Mouse (Mus musculus): ENCODE data around the gene Sh3rf1.

Sh3rf1 gene

GRCm38 (mm10) chr8:61355503-61355902, 131.8 kb downstream of the Sh3rf1 start:
- no peak for DNase-seq (ENCODE audit: extremely low read depth, low read depth, low spot score)

- no peak for DNase-seq (ENCODE audit: extremely low read depth, low read depth, low spot score)
Measured at GRCm38 (mm10) chr8:61359004-61359403, 135.3 kb downstream of the Sh3rf1 start.

DNA sequence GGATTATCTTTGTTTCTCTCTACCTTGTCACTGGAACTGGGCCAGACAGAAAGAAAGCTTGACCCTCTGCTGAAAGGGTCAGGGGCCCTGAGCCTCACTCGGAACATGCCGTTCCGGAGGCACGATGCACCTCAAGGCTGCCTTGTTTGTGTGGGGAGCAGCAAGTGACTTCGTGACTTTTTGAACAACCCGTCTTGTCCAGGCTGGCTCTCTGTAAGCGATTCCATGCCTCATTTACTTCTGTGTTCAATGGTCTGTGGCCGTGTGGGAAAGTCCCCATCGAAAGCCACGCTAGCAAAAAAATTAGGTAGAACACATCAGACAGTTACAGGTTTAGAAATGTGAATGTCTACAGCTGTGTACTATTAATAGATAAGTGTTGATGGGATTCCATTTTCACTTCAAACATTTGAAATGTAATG, 136.2 kb downstream of the Sh3rf1 start:
- DNase-seq (ENCODE audit: extremely low read depth, low read depth, low spot score): no peak

DNA sequence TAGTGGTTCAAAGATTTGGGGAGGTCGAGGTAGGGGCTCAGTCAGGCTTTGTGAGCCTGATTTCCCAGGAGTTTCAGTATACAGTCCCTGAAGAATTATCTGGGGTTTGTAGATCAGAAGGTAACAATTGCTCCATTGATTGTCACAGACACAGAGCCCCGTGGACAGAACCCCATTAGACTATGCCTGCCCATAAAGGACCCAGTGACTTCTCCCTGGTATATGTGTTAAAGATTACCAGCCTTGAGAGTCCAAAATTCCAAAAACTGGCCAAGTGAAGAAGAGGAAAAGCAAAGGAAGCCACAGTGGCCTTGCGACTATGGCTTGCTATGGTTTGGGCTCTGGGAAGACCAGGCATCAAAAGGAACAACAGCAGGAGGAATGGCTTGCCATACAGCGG, 136.7 kb downstream of the Sh3rf1 start:
- no peak for DNase-seq (ENCODE audit: extremely low read depth, low read depth, low spot score)

DNA sequence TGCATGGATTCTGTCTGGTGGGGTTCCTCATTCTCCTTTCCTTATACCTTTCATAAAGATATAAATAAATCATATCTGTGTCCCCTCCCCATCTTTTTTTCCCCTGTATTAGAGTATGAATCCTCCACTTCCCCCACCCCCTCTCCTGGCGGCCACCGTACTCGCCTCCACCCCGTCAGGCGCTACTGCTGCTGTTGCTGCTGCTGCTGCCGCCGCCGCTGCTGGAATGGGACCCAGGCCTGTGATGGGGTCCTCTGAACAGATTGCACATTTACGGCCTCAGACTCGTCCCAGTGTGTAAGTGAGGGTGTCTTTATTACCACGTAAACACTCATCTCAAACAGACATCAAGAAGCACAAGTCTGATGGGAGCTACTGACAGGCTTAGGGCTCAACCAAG, 137.8 kb downstream of the Sh3rf1 start:
- DNase-seq (ENCODE audit: extremely low read depth, low read depth, low spot score): no peak

DNA sequence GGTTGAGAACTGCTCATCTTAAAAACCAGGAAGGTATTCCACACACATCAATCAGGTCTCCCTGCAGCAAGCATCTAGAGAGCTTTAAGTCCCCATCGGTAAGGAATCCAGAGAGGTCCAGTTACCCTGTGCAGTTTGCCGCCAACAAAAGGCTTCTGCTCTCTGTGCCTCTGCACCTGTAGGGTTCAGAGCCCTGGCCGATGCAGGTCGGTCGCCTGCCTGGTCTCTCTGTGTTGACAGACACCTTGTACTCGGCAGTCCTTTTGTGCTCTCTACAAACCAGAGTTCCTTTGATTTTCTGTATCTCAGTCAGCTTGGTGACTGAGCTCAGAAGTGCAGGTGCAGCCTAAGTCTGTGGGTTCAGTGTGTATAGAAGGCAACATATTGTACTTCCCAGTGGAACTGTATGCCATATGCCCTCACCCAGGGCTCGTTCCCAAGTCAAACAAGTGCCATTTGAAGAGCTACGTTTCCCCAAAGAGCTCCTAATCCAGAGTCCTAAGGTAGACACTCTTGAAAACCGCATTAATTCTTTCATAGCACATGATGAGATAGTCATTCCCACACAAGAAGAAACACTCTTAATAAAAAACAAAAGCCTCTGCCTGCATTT, 138.7 kb downstream of the Sh3rf1 start:
- DNase-seq (ENCODE audit: extremely low read depth, low read depth, low spot score): no peak

GRCm38 (mm10) chr8:61373303-61373702, 149.6 kb downstream of the Sh3rf1 start:
- no peak for DNase-seq (ENCODE audit: extremely low read depth, low read depth, low spot score)

- no peak for DNase-seq (ENCODE audit: extremely low read depth, low read depth, low spot score)
Measured at GRCm38 (mm10) chr8:61374059-61374755, 150.5 kb downstream of the Sh3rf1 start.

GRCm38 (mm10) chr8:61375205-61375604, 151.5 kb downstream of the Sh3rf1 start:
- DNase-seq (ENCODE audit: extremely low read depth, low read depth, low spot score): no peak

DNA sequence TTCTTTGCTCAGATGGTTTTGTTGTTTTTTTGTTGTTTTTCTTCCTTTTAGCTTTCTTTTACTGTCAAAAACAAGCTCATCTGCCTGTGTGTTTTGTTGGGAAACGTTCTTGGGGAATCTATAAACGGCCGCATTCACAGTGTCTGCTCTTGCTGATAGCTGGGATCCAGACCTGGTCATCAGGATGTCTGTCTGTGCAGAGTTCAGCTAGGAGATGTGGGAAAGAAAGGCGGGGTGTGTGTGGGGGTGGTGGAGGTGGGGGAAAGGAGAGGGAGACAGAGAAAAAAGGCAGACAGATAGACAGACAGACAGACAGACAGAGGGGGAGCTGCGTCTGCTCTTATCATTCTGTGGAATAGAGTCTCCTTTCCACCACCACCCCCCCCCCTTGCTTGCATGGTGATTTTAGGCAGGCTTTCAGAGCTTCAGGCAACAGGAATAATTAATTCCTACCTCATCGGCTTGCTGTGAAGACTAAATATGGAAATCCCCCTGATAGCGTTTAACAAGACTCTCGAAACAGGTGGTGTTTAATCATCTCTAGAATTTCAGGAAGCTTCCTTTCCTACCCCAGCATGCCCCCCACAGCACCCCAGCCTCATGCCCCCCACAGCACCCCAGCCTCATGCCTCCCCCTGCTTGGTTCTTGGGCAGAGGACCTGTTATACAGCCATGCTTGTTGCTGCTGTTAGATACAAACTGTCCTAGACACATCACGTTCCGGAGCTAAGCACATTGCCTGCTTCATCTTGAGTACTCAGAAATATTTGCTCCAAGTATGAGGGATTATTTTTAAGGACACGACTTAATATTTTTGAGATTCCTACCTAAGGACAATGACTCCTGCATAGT, 155.4 kb downstream of the Sh3rf1 start:
- no peak for DNase-seq (ENCODE audit: extremely low read depth, low read depth, low spot score)

DNA sequence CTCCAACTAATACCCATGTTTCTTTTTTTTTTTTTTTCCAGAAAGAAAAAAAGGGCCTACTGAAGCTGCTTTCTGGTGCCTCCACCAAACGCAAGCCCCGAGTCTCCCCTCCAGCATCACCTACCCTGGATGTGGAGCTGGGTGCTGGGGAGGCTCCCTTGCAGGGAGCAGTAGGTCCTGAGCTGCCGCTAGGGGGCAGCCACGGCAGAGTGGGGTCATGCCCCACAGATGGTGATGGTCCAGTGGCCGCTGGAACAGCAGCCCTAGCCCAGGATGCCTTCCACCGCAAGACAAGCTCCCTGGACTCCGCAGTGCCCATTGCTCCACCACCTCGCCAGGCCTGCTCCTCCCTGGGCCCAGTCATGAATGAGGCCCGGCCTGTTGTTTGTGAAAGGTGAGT, 160.9 kb downstream of the Sh3rf1 start:
- DNase-seq (ENCODE audit: extremely low read depth, low read depth, low spot score): no peak

DNA sequence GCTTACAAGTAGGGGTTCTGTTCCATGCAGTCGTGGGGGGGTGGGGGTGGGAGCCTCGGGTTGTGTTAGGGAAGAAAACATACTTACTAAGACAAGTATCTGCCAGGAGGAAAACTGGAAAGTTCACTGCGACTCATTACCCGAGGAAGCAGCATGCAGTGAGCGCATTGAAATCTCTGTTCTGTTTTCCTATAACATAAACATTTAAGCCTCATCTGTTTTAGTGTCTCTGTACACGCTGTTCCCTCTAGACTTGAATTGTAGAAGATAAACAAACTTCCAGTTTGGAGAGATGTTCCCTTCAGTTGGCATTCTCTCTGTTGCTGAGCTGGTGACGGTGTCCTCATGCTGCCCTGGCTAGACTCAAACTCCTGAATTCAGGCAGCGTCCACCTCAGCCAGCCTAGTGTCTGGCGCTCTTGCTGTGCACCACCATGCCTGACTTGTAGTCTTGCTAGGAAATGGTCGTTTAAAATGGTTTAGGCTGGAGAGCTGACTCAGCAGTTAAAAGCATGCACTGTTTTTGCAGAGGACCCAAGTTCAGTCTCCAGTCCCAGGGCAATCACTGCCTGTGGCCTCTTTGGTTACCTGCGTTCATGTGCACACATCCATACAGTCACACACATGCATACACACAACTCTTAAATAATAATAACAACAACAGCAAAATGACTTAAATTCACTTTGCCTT, 162.0 kb downstream of the Sh3rf1 start:
- DNase-seq (ENCODE audit: extremely low read depth, low read depth, low spot score): no peak

DNA sequence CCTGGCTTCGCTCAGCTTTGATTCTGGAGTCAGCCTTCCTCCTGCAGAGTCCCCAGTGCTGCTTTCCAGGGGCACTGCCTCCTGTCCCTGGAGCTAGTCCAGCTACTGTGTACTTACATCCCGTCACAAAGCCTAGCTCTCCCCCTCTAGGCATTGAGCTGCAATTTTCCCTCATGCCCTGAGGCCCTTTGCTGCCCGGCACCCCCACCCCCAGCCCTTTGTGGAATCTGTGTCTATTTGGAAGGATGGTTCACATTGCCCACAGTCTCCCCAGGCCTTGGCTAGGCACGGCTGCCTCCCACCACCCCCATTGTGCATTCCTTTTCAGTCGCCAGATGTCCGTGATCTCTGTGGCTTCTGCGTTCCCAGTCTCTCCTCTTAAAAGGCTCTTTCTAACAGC, 163.0 kb downstream of the Sh3rf1 start:
- DNase-seq (ENCODE audit: extremely low read depth, low read depth, low spot score): no peak

DNA sequence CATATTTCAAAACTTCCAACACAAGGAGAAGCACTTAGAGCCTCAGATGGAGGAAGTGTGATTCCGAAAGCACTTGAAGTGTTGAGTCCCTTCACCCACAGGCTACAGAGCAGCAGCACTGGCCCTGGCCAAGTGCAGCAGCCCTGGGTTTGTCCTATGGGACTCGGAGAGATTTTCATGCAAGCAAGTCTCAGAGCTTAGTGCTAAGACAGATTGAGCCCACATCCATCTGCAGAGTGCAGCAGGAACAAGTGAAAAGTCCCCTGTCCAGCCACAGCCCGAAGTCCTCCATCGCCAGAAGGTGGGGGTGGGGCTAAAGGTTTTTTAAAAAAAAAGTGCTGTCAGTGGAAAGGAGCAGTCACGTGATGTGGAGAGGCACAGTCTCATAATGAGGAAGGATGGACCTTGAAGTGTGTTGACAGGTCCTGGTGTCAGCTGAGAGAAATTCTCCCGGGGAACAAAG, 163.9 kb downstream of the Sh3rf1 start:
- DNase-seq (ENCODE audit: extremely low read depth, low read depth, low spot score): no peak

DNA sequence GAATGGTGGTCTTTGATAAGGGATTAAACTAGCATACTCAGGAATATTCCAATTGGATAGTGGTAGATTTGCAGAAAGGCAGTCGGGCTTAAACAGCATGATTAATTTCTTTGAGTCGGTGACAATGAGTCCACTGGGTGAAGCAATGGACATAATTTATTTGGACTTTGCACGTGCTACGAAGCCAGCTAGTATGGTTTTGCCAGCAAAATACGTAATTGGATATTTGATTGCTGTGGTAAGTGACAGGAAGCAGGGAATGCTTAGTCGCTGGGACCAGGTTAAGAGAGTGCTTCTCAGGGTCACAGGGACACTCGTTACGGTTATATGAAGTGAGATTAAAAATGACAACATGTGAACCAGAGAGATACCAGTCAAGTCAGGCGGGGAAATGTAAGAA, 164.7 kb downstream of the Sh3rf1 start:
- no peak for DNase-seq (ENCODE audit: extremely low read depth, low read depth, low spot score)

DNA sequence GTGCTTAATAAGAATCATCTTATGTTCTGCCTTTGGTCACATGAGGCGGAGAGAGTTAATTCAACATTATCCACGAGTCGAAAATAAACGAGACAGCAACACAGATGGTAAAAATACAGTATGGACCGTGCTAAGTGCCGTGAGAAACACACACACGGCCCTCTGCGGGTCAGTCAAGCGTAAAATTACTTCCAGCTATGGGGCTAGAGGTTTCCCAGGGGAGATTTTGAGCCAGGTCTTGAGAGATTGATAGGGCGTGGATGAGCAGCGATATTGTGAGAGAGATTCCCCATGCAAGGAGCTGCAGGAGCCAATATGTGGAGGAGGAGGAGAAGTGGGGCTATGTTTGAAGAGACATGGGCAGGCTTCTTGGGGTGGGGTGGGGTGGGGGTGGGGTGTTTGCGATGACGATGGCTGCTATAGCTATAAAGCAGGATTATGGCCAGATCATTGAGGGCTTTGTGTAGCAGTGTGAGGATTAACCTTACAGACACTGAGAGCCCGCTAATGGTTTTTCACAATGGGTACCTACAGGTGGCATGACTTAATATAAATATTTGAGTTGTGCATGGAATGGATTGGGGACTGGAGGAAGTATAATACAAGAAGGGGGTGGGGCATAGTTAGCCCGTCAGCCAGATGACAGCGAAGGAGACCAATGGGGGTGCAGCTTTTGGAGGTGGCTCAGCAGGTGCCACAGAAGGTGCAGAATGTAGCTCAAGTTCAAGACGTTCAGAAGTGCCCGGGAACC, 166.8 kb downstream of the Sh3rf1 start:
- no peak for DNase-seq (ENCODE audit: extremely low read depth, low read depth, low spot score)

GRCm38 (mm10) chr8:61391058-61391434, 167.4 kb downstream of the Sh3rf1 start:
- no peak for DNase-seq (ENCODE audit: extremely low read depth, low read depth, low spot score)

DNA sequence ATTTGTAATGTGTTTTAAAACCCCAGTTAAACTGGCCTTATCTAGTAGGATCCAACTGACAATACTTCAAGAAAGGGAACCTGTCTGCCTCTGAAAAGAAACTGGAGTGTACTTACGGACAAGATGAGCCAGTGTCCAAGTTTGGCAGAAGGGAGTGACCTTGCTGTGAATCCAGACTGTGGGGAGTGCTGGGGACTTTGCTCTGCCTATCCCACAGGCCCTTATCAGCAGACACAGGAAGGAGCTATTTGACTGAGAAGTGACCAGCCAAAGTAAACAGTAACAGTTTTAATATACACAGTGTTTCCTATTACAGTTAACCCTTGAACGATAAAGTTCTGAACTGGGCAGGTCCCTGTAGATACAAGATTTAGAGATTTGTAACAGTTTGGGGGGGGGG, 173.5 kb downstream of the Sh3rf1 start:
- no peak for DNase-seq (ENCODE audit: extremely low read depth, low read depth, low spot score)

DNA sequence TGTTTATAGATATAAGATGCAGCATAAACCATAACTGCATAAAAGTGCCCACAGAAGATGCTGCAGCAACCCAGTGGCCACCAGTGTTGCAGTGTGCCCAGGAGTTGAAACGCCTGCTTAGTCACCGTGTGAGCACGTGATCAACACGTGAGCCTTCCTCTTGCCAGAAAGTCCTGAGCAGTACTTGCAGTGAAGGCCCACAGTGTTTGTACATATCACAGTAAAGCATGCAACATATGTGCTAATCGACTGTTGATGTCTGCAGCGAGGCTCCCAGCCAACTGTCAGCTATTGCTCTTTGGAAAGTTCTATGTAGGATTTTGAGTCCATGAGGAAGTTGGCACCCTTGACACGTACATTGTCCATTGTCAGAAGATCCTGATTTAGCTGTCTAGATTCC, 174.1 kb downstream of the Sh3rf1 start:
- DNase-seq (ENCODE audit: extremely low read depth, low read depth, low spot score): peak; percentile 74

DNA sequence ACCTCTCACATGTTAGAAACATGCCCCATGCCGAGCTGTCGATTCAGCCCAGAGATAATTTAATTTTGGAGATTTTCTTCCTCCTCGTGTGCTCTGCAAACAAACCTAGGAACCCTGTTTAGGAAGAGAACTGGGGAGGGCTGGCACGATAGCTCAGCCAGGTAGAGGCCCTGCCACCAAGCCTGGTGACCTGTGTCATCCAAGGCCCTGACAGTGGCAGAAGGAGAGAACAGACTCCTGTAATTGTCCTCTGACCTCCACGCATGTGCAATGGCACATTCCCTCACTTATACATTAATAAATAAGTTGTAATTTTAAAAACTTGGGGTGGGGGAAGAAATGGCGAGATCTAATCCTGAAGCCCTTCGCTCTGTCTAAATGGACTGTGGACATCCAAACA, 179.2 kb downstream of the Sh3rf1 start:
- no peak for DNase-seq (ENCODE audit: extremely low read depth, low read depth, low spot score)

Data from fat pad, adult 2 months (tissue).